Mouse (Mus musculus): Measurements from ENCODE around the gene Fabp6. TPM values are rescaled to one million over a fixed set of nuclear protein-coding genes. Genes with fewer than 3 reads are reported as not detected.

Gene Fabp6
- total RNA-seq, 1 experiment = not detected

DNA sequence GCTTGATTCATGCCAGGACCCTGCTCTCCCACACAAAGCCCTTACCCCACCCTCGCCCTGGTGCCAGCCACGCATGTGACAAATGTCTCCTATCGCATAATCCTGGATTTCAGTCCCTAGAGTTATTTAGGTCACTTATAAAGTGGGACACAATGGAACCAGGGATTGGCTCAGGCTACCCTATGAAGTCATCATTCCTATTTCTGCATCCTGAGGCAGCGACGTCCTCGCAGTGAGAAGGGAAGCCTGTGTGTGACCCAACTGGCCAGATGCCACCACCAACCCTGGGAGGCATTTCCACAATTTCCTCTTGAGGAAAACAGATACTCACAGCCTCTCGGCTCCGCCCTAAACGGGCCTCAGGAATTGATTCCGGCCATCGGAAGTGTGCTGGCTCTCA, 31.7 kb downstream of the Fabp6 start:
- Histone ChIP-seq H3K4me1 (ENCODE audit: control insufficient read depth in 2 of 2, insufficient read depth in 2 of 2, low read length in 2 of 2, poor library complexity in 1 of 2) (peaks cover 5 to 9% of the 10 kb centered on the region in 2 experiments; a peak in 2 of 4 replicates), H3K9ac (ENCODE audit: insufficient read depth, low read depth, low read length, poor library complexity, severe bottlenecking) (no peak overlapping the region), H3K27ac (ENCODE audit: insufficient read depth, low read depth, low read length, poor library complexity, severe bottlenecking) (no peak overlapping the region), H3K36me3 (ENCODE audit: control insufficient read depth, insufficient read depth, low read length, poor library complexity, severe bottlenecking) (no peaks in the 10 kb centered on the region), H3K9me3 (ENCODE audit: control insufficient read depth, insufficient read depth, low read depth, low read length) (no peaks in the 10 kb centered on the region), H3K4me3 (ENCODE audit: insufficient read depth in 1 of 2, low read depth in 1 of 2, low read length in 2 of 2, poor library complexity in 1 of 2, severe bottlenecking in 1 of 2) (no peak overlapping the region)
- DNase-seq (ENCODE audit: low read depth, low spot score) = no peak
- in situ Hi-C loops (cut with MboI; ENCODE audit: low sequenced_read_pairs in 2 of 2, unreplicated experiment in 2 of 2) = no loop called here
- TF ChIP-seq HCFC1 (IDR thresholded peaks at IDR 0.05; ENCODE audit: borderline replicate concordance, insufficient read depth, low read length) (no peak), ZC3H11A (IDR thresholded peaks at IDR 0.05; ENCODE audit: borderline replicate concordance, low read depth, low read length) (no peak), ZNF384 (IDR thresholded peaks at IDR 0.05; ENCODE audit: low read depth, low read length) (no peak), MAFK (IDR thresholded peaks at IDR 0.05; ENCODE audit: insufficient read depth, low read depth, low read length) (no peak), CHD2 (IDR thresholded peaks at IDR 0.05; ENCODE audit: low read depth, low read length) (no peak)

DNA sequence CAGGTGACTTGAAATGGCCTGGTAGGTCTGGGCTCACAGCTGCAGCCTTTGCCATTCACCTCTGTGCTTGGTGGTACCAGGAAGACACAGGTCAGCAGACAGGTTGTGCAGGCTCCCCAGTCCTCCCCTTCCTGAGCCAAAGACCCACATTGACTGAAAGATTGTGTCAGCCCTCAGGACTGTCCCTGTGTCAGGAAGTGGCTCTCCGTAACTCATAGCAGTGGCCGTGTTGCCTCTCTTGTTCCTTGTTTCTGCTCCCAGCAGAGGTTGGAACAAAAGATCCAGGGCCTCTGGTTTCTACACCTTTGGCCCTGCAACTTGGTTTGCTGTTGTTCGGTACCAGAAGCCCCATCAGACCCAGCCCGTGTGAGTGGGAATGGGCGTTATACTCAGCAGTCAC, 32.2 kb downstream of the Fabp6 start:
- H3K9me3 ChIP-seq (ENCODE audit: control insufficient read depth, insufficient read depth, low read depth, low read length) = no peaks in the 10 kb centered on the region
- no peak overlapping the region for H3K9ac ChIP-seq (ENCODE audit: insufficient read depth, low read depth, low read length, poor library complexity, severe bottlenecking)
- in situ Hi-C loops (cut with MboI; ENCODE audit: low sequenced_read_pairs in 2 of 2, unreplicated experiment in 2 of 2) = no loop called here
- no peaks in the 10 kb centered on the region for H3K36me3 ChIP-seq (ENCODE audit: control insufficient read depth, insufficient read depth, low read length, poor library complexity, severe bottlenecking)
- H3K27ac ChIP-seq (ENCODE audit: insufficient read depth, low read depth, low read length, poor library complexity, severe bottlenecking) = no peak overlapping the region
- no peak for DNase-seq (ENCODE audit: low read depth, low spot score)
- peaks cover 5 to 9% of the 10 kb centered on the region in 2 experiments; a peak in 2 of 4 replicates for H3K4me1 ChIP-seq (ENCODE audit: control insufficient read depth in 2 of 2, insufficient read depth in 2 of 2, low read length in 2 of 2, poor library complexity in 1 of 2)
- TF ChIP-seq MAFK (IDR thresholded peaks at IDR 0.05; ENCODE audit: insufficient read depth, low read depth, low read length) = no peak
- no peak for TF ChIP-seq ZC3H11A (IDR thresholded peaks at IDR 0.05; ENCODE audit: borderline replicate concordance, low read depth, low read length)
- no peak for TF ChIP-seq ZNF384 (IDR thresholded peaks at IDR 0.05; ENCODE audit: low read depth, low read length)
- TF ChIP-seq HCFC1 (IDR thresholded peaks at IDR 0.05; ENCODE audit: borderline replicate concordance, insufficient read depth, low read length) = no peak
- no peak for TF ChIP-seq CHD2 (IDR thresholded peaks at IDR 0.05; ENCODE audit: low read depth, low read length)
- H3K4me3 ChIP-seq (ENCODE audit: insufficient read depth in 1 of 2, low read depth in 1 of 2, low read length in 2 of 2, poor library complexity in 1 of 2, severe bottlenecking in 1 of 2) = no peak overlapping the region

- Histone ChIP-seq H3K4me1 (ENCODE audit: control insufficient read depth in 2 of 2, insufficient read depth in 2 of 2, low read length in 2 of 2, poor library complexity in 1 of 2) (peaks cover 5 to 9% of the 10 kb centered on the region in 2 experiments; a peak in 2 of 4 replicates), H3K9me3 (ENCODE audit: control insufficient read depth, insufficient read depth, low read depth, low read length) (no peaks in the 10 kb centered on the region), H3K27ac (ENCODE audit: insufficient read depth, low read depth, low read length, poor library complexity, severe bottlenecking) (no peak overlapping the region), H3K9ac (ENCODE audit: insufficient read depth, low read depth, low read length, poor library complexity, severe bottlenecking) (no peak overlapping the region), H3K36me3 (ENCODE audit: control insufficient read depth, insufficient read depth, low read length, poor library complexity, severe bottlenecking) (no peaks in the 10 kb centered on the region), H3K4me3 (ENCODE audit: insufficient read depth in 1 of 2, low read depth in 1 of 2, low read length in 2 of 2, poor library complexity in 1 of 2, severe bottlenecking in 1 of 2) (no peak overlapping the region)
- TF ChIP-seq HCFC1 (IDR thresholded peaks at IDR 0.05; ENCODE audit: borderline replicate concordance, insufficient read depth, low read length) = no peak
- TF ChIP-seq ZC3H11A (IDR thresholded peaks at IDR 0.05; ENCODE audit: borderline replicate concordance, low read depth, low read length) = no peak
- no peak for TF ChIP-seq CHD2 (IDR thresholded peaks at IDR 0.05; ENCODE audit: low read depth, low read length)
- no peak for TF ChIP-seq MAFK (IDR thresholded peaks at IDR 0.05; ENCODE audit: insufficient read depth, low read depth, low read length)
- no peak for TF ChIP-seq ZNF384 (IDR thresholded peaks at IDR 0.05; ENCODE audit: low read depth, low read length)
- no peak for DNase-seq (ENCODE audit: low read depth, low spot score)
- in situ Hi-C loops (cut with MboI; ENCODE audit: low sequenced_read_pairs in 2 of 2, unreplicated experiment in 2 of 2) = no loop called here
These were observed 33.1 kb downstream of the Fabp6 start for GRCm38 (mm10) chr11:43568263-43568662.

- Histone ChIP-seq H3K27ac (ENCODE audit: insufficient read depth, low read depth, low read length, poor library complexity, severe bottlenecking) (no peak overlapping the region), H3K4me3 (ENCODE audit: insufficient read depth in 1 of 2, low read depth in 1 of 2, low read length in 2 of 2, poor library complexity in 1 of 2, severe bottlenecking in 1 of 2) (no peak overlapping the region), H3K9me3 (ENCODE audit: control insufficient read depth, insufficient read depth, low read depth, low read length) (no peaks in the 10 kb centered on the region), H3K4me1 (ENCODE audit: control insufficient read depth in 2 of 2, insufficient read depth in 2 of 2, low read length in 2 of 2, poor library complexity in 1 of 2) (peaks cover 5 to 11% of the 10 kb centered on the region in 2 experiments; a peak in 2 of 4 replicates), H3K36me3 (ENCODE audit: control insufficient read depth, insufficient read depth, low read length, poor library complexity, severe bottlenecking) (no peaks in the 10 kb centered on the region), H3K9ac (ENCODE audit: insufficient read depth, low read depth, low read length, poor library complexity, severe bottlenecking) (no peak overlapping the region)
- in situ Hi-C loops (cut with MboI; ENCODE audit: low sequenced_read_pairs in 2 of 2, unreplicated experiment in 2 of 2) = no loop called here
- DNase-seq (ENCODE audit: low read depth, low spot score) = no peak
- no peak for TF ChIP-seq ZNF384 (IDR thresholded peaks at IDR 0.05; ENCODE audit: low read depth, low read length)
- no peak for TF ChIP-seq ZC3H11A (IDR thresholded peaks at IDR 0.05; ENCODE audit: borderline replicate concordance, low read depth, low read length)
- TF ChIP-seq HCFC1 (IDR thresholded peaks at IDR 0.05; ENCODE audit: borderline replicate concordance, insufficient read depth, low read length) = no peak
- no peak for TF ChIP-seq MAFK (IDR thresholded peaks at IDR 0.05; ENCODE audit: insufficient read depth, low read depth, low read length)
- TF ChIP-seq CHD2 (IDR thresholded peaks at IDR 0.05; ENCODE audit: low read depth, low read length) = no peak
These were observed 34.6 kb downstream of the Fabp6 start for GRCm38 (mm10) chr11:43566696-43567095.

DNA sequence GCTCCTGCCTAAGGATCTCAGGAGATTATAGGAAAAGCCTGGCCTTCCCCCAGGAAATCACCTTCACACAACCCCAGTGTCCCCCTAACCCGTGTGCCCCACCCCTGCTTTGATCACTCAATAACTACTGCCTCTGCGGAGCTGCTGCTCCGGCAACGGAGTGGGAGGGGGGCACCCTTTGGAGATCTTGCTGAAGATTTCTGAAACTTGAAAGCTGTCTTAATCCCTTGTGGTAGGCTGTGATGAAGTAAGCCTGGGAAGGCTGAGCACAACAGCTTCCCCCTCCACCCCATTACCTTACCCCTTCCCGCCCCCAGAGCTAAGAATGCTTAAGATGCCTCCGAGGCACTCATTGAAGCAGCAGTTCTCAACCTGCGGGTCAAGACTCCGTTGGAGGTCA, 35.5 kb downstream of the Fabp6 start:
- Histone ChIP-seq H3K9ac (ENCODE audit: insufficient read depth, low read depth, low read length, poor library complexity, severe bottlenecking) (no peak overlapping the region), H3K36me3 (ENCODE audit: control insufficient read depth, insufficient read depth, low read length, poor library complexity, severe bottlenecking) (no peaks in the 10 kb centered on the region), H3K4me3 (ENCODE audit: insufficient read depth in 1 of 2, low read depth in 1 of 2, low read length in 2 of 2, poor library complexity in 1 of 2, severe bottlenecking in 1 of 2) (no peak overlapping the region), H3K9me3 (ENCODE audit: control insufficient read depth, insufficient read depth, low read depth, low read length) (no peaks in the 10 kb centered on the region), H3K4me1 (ENCODE audit: control insufficient read depth in 2 of 2, insufficient read depth in 2 of 2, low read length in 2 of 2, poor library complexity in 1 of 2) (peaks cover 5 to 11% of the 10 kb centered on the region in 2 experiments; a peak in 2 of 4 replicates), H3K27ac (ENCODE audit: insufficient read depth, low read depth, low read length, poor library complexity, severe bottlenecking) (no peak overlapping the region)
- in situ Hi-C loops (cut with MboI; ENCODE audit: low sequenced_read_pairs in 2 of 2, unreplicated experiment in 2 of 2) = no loop called here
- DNase-seq (ENCODE audit: low read depth, low spot score) = no peak
- no peak for TF ChIP-seq CHD2 (IDR thresholded peaks at IDR 0.05; ENCODE audit: low read depth, low read length)
- TF ChIP-seq ZC3H11A (IDR thresholded peaks at IDR 0.05; ENCODE audit: borderline replicate concordance, low read depth, low read length) = no peak
- no peak for TF ChIP-seq ZNF384 (IDR thresholded peaks at IDR 0.05; ENCODE audit: low read depth, low read length)
- no peak for TF ChIP-seq HCFC1 (IDR thresholded peaks at IDR 0.05; ENCODE audit: borderline replicate concordance, insufficient read depth, low read length)
- TF ChIP-seq MAFK (IDR thresholded peaks at IDR 0.05; ENCODE audit: insufficient read depth, low read depth, low read length) = no peak

Measured in ES-E14 (cell line).